Mouse (Mus musculus) CH12.LX (cell line): ENCODE measurements around the gene H2-DMb2.

ENCODE experiments used
- BHLHE40 ChIP-seq: IDR thresholded peaks from 2 replicates; pipeline ENCODE4 v1.6.1; 2011; ENCODE audit warnings: mild to moderate bottlenecking, low read depth, low read length, improper control_type of control experiment
- CTCF ChIP-seq, 2 experiments: IDR thresholded peaks in 1 of 2; conservative IDR thresholded peaks in 1 of 2; 2 replicates each; pipeline ENCODE4 v1.5.1; 2011 to 2012; ENCODE audit warnings: low read depth in 2 of 2, low read length in 2 of 2, improper control_type of control experiment in 1 of 2, inconsistent platforms in 1 of 2, mild to moderate bottlenecking in 1 of 2, moderate library complexity in 1 of 2
- HCFC1 ChIP-seq: IDR thresholded peaks from 2 replicates; pipeline ENCODE4 v1.6.1; 2012; ENCODE audit warnings: low read depth, mild to moderate bottlenecking, inconsistent platforms, low read length, improper control_type of control experiment
- MAX ChIP-seq: IDR thresholded peaks from 2 replicates; pipeline ENCODE4 v1.6.1; 2011; ENCODE audit warnings: low read length, improper control_type of control experiment
- MEF2A ChIP-seq: IDR thresholded peaks from 2 replicates; pipeline ENCODE4 v1.6.1; 2014; ENCODE audit warnings: low read depth, mild to moderate bottlenecking, inconsistent platforms, low read length, improper control_type of control experiment, borderline replicate concordance
- POLR2A ChIP-seq: IDR thresholded peaks from 2 replicates; pipeline ENCODE4 v1.6.1; 2011; ENCODE audit warnings: low read depth, mild to moderate bottlenecking, improper control_type of control experiment, low read length
- POLR2AphosphoS2 ChIP-seq: IDR thresholded peaks from 2 replicates; pipeline ENCODE4 v1.6.1; 2011; ENCODE audit warnings: low read depth, low read length, improper control_type of control experiment
- RCOR1 ChIP-seq: conservative IDR thresholded peaks from 2 replicates; pipeline ENCODE4 v1.6.1; 2012; ENCODE audit warnings: low read depth, mild to moderate bottlenecking, inconsistent platforms, low read length, improper control_type of control experiment
- TBP ChIP-seq: conservative IDR thresholded peaks from 2 replicates; pipeline ENCODE4 v1.6.1; 2011; ENCODE audit warnings: low read depth, low read length, improper control_type of control experiment
- TCF12 ChIP-seq: IDR thresholded peaks from 2 replicates; pipeline ENCODE4 v1.6.1; 2014; ENCODE audit warnings: low read depth, mild to moderate bottlenecking, inconsistent platforms, low read length, improper control_type of control experiment
- UBTF ChIP-seq: IDR thresholded peaks from 2 replicates; pipeline ENCODE4 v1.6.1; 2012; ENCODE audit warnings: low read depth, mild to moderate bottlenecking, inconsistent platforms, low read length, improper control_type of control experiment, moderate library complexity
- USF1 ChIP-seq: IDR thresholded peaks from 2 replicates; pipeline ENCODE4 v1.6.1; 2014; ENCODE audit warnings: low read depth, mild to moderate bottlenecking, inconsistent platforms, low read length, improper control_type of control experiment
- USF2 ChIP-seq: conservative IDR thresholded peaks from 2 replicates; pipeline ENCODE4 v1.6.1; 2011; ENCODE audit warnings: low read depth, low read length, improper control_type of control experiment

DNA sequence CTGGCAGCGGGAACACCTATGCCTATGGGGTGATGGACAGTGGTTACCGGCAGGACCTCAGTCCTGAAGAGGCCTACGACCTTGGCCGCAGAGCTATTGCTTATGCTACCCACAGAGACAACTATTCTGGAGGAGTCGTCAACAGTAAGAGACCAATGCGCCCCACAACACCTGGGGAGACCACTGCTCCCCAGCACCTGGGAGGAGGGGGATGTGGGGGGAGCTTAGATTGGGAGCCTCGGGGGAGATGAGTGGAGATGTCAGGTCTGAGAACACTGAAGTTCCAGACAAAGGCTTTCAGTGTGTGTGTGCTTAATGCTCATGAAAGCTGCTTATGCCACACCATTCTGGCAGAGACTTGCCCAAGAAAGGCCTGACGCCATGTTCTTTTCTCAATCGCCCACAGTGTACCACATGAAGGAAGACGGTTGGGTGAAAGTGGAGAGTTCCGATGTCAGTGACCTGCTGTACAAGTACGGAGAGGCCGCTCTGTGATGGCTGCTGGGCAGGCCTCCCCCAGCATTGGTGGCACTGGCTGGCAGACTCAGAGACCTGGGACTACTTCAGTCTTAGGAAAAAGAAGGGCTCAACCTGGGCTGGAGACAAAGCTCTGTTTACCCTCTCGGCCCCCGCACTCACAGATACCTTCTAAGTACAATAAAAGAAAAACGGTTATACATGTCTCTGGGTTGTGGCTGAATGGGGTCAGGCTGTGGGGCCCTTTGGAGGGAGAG, 57.8 kb downstream of the H2-DMb2 start:
- no peak for TF ChIP-seq POLR2A
- TF ChIP-seq USF1: no peak
- no peak for TF ChIP-seq UBTF
- TF ChIP-seq POLR2AphosphoS2: no peak
- TF ChIP-seq CTCF (conservative IDR thresholded peaks at IDR 0.05 in 1 of 2, IDR thresholded peaks at IDR 0.05 in 1 of 2; ENCODE audit: low read depth in 2 of 2, low read length in 2 of 2): no peak
- TF ChIP-seq RCOR1: no peak
- no peak for TF ChIP-seq TBP
- TF ChIP-seq USF2: no peak
- no peak for TF ChIP-seq MAX
- no peak for TF ChIP-seq HCFC1
- TF ChIP-seq BHLHE40: no peak
- no peak for TF ChIP-seq TCF12
- TF ChIP-seq MEF2A: no peak
